Mouse (Mus musculus) cerebellum, adult 8-10 months (tissue): ENCODE measurements around the gene Klhl29.

ENCODE experiments used
- DNase-seq: peaks from one replicate; pipeline ENCODE4 v3.0.0; 2022

Gene Klhl29

GRCm38 (mm10) chr12:5214266-5214665, 161.2 kb downstream of the Klhl29 start:
- no peak for DNase-seq

- DNase-seq, result peak; percentile 36
Observed at GRCm38 (mm10) chr12:5213339-5214104, 162.0 kb downstream of the Klhl29 start.

DNA sequence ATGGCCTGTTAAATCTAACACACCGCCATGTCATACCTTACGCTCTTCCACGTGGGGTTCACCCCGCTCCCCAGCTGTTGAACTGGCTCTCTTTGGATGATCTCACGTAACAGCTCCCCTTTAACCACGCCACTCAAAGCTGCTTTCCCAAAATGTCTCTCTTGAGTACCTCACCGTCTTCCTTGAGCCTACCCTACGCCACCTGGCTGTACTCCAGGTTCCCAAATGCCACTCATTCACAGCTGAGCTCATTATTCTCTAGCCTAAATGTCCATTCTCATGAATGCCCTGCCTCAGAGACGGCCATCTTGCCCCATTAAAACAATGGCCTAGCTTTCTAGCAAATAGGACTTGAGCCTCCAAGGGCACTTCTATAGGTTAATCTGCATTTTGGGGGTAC, 163.6 kb downstream of the Klhl29 start:
- DNase-seq, result no peak

DNA sequence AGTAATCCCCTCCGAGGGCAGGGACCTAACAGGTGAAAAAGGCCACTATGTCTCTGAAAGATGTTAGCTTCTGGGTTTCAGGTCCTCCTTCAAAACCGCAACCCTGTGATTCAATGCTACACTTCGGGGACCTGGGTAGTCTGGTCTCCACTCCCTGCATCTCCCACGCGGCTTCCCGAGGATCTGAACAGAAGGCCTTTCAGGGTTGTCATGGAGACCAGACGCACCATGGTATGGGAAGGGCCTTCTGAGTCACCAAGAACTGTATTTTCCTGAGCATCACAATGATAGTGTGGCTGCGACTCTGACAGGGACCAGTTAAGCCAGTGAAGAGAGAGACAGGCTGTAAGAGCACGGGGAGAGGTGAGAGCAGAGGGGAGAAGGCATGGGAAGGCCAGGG, 164.7 kb downstream of the Klhl29 start:
- DNase-seq, result no peak

GRCm38 (mm10) chr12:5207941-5208905, 167.3 kb downstream of the Klhl29 start:
- no peak for DNase-seq

DNA sequence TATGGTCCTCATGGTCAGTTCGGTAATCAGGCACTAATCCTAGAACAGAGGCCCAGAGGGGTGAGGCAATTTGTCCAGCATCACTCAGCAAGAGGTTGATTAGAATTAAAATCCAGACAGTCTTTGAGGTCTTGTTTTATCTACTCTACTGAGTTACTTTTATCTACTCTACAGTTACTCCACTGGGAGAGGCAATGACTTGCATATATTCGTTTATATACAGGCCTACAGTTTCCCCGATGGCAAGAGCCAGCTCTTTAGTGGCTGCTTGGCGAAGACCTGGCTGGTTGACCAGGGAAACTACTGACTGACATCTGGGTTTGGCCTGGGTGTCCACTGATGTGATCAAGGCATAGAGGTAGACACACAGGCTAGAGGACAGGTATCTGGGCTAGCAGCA, 168.3 kb downstream of the Klhl29 start:
- DNase-seq, result no peak

- DNase-seq, result no peak
Observed at GRCm38 (mm10) chr12:5204071-5204840, 171.2 kb downstream of the Klhl29 start.

- no peak for DNase-seq
Observed at GRCm38 (mm10) chr12:5203385-5203784, 172.1 kb downstream of the Klhl29 start.

GRCm38 (mm10) chr12:5198254-5198653, 177.2 kb downstream of the Klhl29 start:
- DNase-seq, result no peak

DNA sequence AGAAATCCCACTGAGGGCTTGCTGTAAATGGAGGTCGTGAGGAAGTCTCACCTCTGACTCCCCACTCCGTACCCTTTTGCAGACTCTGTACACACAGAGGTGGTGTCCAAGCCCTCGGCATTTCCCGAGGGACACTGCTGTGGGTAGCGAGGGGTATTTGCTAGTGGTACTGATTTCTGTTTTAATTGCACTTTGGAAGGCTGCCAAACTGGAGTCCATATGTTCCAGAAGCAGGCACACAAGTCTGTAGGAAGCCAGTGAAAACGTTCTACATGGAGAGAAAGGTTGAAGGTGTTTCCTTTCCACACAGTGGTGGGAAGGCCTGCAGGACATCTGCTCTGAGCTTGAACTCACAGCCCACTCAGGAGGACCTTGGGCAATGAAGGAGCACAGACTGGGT, 181.3 kb downstream of the Klhl29 start:
- no peak for DNase-seq

GRCm38 (mm10) chr12:5192380-5192718, 183.1 kb downstream of the Klhl29 start:
- no peak for DNase-seq

- DNase-seq, result no peak
Observed at GRCm38 (mm10) chr12:5191628-5192379, 183.7 kb downstream of the Klhl29 start.

DNA sequence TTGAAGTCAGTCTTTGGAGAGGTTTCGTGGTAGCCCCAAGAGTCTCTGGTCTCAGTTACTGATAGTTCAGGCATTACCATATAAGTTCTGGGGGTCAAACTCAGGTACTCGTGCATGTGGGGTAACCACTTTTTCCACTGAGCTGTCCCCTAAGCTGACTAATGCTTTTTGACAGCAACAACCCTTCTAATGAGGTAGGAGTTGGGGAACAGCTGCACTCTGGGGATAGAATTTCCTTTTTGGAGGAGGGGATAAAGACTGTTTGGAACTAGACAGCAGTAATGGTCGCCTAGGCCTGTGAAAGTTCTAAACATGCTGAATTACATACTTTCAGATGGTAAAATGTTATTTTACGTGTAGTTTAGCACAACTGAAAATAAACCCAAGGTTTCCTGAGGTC, 184.3 kb downstream of the Klhl29 start:
- no peak for DNase-seq

GRCm38 (mm10) chr12:5189446-5190150, 185.9 kb downstream of the Klhl29 start:
- no peak for DNase-seq

GRCm38 (mm10) chr12:5188899-5189298, 186.6 kb downstream of the Klhl29 start:
- no peak for DNase-seq

- no peak for DNase-seq
Observed at GRCm38 (mm10) chr12:5187773-5188333, 187.6 kb downstream of the Klhl29 start.

DNA sequence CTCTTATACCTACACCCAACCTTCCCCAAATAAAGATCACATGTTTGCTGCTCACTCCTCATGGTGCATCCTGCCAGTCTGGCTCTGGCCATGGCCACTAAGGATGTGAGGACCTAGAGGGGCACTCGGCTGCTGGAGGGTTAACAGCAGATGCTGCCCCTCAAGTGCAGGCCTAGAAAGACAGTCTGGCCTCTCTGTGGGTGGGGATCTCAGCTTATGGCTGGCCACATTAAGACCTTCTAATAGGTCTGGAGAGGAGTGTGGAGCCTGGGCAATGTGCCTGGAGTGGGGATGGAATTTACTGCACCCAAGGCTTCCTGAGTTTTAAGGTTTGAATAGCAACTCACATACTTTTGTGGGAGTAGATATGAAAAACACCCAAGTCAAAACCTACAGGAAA, 188.8 kb downstream of the Klhl29 start:
- peak; percentile 66 for DNase-seq

- DNase-seq, result no peak
Observed at GRCm38 (mm10) chr12:5185603-5186002, 189.9 kb downstream of the Klhl29 start.

GRCm38 (mm10) chr12:5182586-5182985, 192.9 kb downstream of the Klhl29 start:
- no peak for DNase-seq

DNA sequence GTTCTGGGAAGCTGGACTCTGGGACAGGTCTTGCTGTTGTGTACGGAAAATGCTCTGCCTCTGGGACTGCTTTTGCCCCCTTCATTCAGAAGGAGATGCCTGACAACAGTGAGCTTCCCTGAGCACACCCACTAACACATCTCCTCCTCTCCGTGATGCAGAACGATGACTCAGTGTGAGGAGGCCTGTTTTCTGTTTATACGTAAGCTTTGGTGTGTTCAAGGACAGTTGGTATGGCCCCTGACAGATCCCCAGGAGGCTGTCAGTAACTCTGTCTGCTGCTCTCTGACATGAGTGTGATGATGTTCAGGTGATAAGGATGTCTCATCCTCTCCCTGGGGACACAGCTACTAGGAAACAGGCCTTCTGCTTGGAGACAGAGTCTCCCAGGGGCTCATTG, 193.3 kb downstream of the Klhl29 start:
- no peak for DNase-seq

GRCm38 (mm10) chr12:5176716-5177341, 198.7 kb downstream of the Klhl29 start:
- DNase-seq, result no peak
